ENCODE assay signal across 10 mouse cellular contexts in the genomic region with DNA sequence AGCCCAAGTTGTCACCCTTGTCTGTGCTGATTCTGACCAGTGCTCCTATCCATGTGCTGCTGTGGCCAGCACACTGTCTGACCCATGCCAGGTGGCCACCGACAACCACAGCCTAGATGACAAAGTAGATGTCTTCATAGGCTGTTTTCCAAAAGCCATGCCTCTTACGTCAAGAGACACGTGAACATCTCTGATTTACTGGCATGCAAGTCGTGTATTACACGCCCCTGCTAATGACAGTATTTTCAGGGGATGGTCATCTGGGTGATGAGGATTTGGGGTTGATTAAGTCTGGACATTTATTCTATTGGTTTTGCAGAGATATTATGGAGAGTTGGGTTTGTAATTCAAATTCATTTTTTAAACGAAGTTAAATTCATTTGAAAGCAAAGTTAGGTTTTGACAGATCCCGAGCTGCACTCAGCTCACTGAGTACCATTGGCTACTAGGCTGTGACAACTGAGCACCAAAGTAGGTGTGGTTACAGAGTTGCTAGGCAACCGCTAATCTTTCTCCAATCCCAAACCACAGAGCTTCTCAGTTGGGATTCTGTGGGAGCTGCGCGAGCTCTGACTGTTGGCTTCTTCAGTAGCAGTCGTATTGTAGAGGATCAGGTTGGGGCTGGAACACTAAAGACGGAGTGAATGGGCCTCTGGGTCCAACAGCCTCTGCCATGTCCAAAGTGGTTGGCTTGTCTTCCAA.
DNase-seq lines count a peak whose midpoint lies in the region; ATAC-seq and TF ChIP-seq lines count a peak whose summit lies in the region.
"Had no signal": no experiment of that assay in that cellular context is flagged by ENCODE, and none has a peak within 500 bp of the region (broad histone marks: within the 10 kb centered on the region; RNA-seq: fewer than 3 reads in every experiment).

No protein-coding gene starts in this region.

- no peak overlapping the region for H3K27ac ChIP-seq in limb, embryonic 11.5 days (replicated peaks; ENCODE audit: low read depth, low read length)
- no peak overlapping the region for H3K27ac ChIP-seq in limb, embryonic 10.5 days
- H3K27ac ChIP-seq in forebrain, embryonic 11.5 days (ENCODE audit: low read depth, low read length), result no peak overlapping the region
- H3K27ac ChIP-seq in hindbrain, postnatal 0 days, result peak overlapping the region; percentile 42; the same call in 1 of the 2 replicates
- H3K27ac ChIP-seq in neural tube, embryonic 13.5 days (replicated peaks), result no peak overlapping the region
- H3K27ac ChIP-seq: heart, embryonic 15.5 days had no signal

- ATAC-seq in limb, embryonic 11.5 days (ENCODE audit: insufficient number of reproducible peaks, low FRiP score, low TSS enrichment, low read depth), result peak; percentile 44; the same call in 1 of the 2 replicates
- peak; percentile 86 for ATAC-seq in forebrain, embryonic 11.5 days (replicated peaks; ENCODE audit: low FRiP score)
- ATAC-seq in hindbrain, postnatal 0 days, result peak; percentile 95
- peak; percentile 71; the same call in 1 of the 2 replicates for ATAC-seq in neural tube, embryonic 13.5 days (ENCODE audit: low read depth)

- no peaks in the 10 kb centered on the region for H3K27me3 ChIP-seq in limb, embryonic 11.5 days (ENCODE audit: control insufficient read depth, insufficient read depth, low read length)
- no peaks in the 10 kb centered on the region for H3K27me3 ChIP-seq in limb, embryonic 10.5 days (ENCODE audit: low read depth, poor library complexity, severe bottlenecking)
- H3K27me3 ChIP-seq in forebrain, embryonic 11.5 days (ENCODE audit: control insufficient read depth, insufficient read depth, low read length), result no peaks in the 10 kb centered on the region
- H3K27me3 ChIP-seq in hindbrain, postnatal 0 days (ENCODE audit: insufficient read depth, low read length), result no peaks in the 10 kb centered on the region
- no peaks in the 10 kb centered on the region for H3K27me3 ChIP-seq in neural tube, embryonic 13.5 days
- H3K27me3 ChIP-seq: heart, embryonic 15.5 days had no signal

- H3K36me3 ChIP-seq in limb, embryonic 11.5 days (ENCODE audit: control insufficient read depth, insufficient read depth, low read length), result no peaks in the 10 kb centered on the region
- no peaks in the 10 kb centered on the region for H3K36me3 ChIP-seq in limb, embryonic 10.5 days
- no peaks in the 10 kb centered on the region for H3K36me3 ChIP-seq in forebrain, embryonic 11.5 days (ENCODE audit: control insufficient read depth, insufficient read depth, low read length)
- no peaks in the 10 kb centered on the region for H3K36me3 ChIP-seq in hindbrain, postnatal 0 days (ENCODE audit: insufficient read depth, low read length)
- no peaks in the 10 kb centered on the region for H3K36me3 ChIP-seq in neural tube, embryonic 13.5 days
- H3K36me3 ChIP-seq: heart, embryonic 15.5 days had no signal

- TF ChIP-seq CTCF in hindbrain, postnatal 0 days (IDR thresholded peaks at IDR 0.05; ENCODE audit: low read depth), result no peak

- 45% methylated on average over 12 of the region's 12 CpGs for WGBS in limb, embryonic 11.5 days
- WGBS in limb, embryonic 10.5 days, result 52% methylated on average over 12 of the region's 12 CpGs
- WGBS in forebrain, embryonic 11.5 days, result 44% methylated on average over 12 of the region's 12 CpGs
- 41% methylated on average over 12 of the region's 12 CpGs for WGBS in hindbrain, postnatal 0 days
- 45% methylated on average over 12 of the region's 12 CpGs for WGBS in neural tube, embryonic 13.5 days

- no peak overlapping the region for H3K9ac ChIP-seq in limb, embryonic 11.5 days (ENCODE audit: low read length)
- H3K9ac ChIP-seq in forebrain, embryonic 11.5 days (ENCODE audit: low read length), result no peak overlapping the region
- 0 out of 2 replicates have a peak overlapping the region, but pooled peaks have one; percentile 10 for H3K9ac ChIP-seq in hindbrain, postnatal 0 days (replicated peaks; ENCODE audit: low read length)
- H3K9ac ChIP-seq in neural tube, embryonic 13.5 days, result no peak overlapping the region
- H3K9ac ChIP-seq: heart, embryonic 15.5 days had no signal

- intact Hi-C loops in heart, postnatal 14 days (cut with DNase I), result no loop called here

- H3K4me2 ChIP-seq in limb, embryonic 11.5 days (ENCODE audit: low read depth, severe bottlenecking), result no peak overlapping the region
- peak overlapping the region; percentile 42 for H3K4me2 ChIP-seq in forebrain, embryonic 11.5 days (ENCODE audit: low read depth, low read length, severe bottlenecking)
- H3K4me2 ChIP-seq in hindbrain, postnatal 0 days (ENCODE audit: low read depth, low read length), result peak overlapping the region; percentile 52
- peak overlapping the region; percentile 45 for H3K4me2 ChIP-seq in neural tube, embryonic 13.5 days
- H3K4me2 ChIP-seq: heart, embryonic 15.5 days had no signal

- H3K4me1 ChIP-seq in limb, embryonic 11.5 days (ENCODE audit: control insufficient read depth, insufficient read depth, low read length), result no peaks in the 10 kb centered on the region
- no peaks in the 10 kb centered on the region for H3K4me1 ChIP-seq in limb, embryonic 10.5 days
- H3K4me1 ChIP-seq in forebrain, embryonic 11.5 days (replicated peaks; ENCODE audit: control insufficient read depth, insufficient read depth, low read length), result no peaks in the 10 kb centered on the region
- H3K4me1 ChIP-seq in hindbrain, postnatal 0 days (ENCODE audit: insufficient read depth, low read length), result no peaks in the 10 kb centered on the region
- H3K4me1 ChIP-seq in neural tube, embryonic 13.5 days (replicated peaks), result 0 out of 2 replicates have a peak, but pooled peaks cover 6% of the 10 kb centered on the region
- H3K4me1 ChIP-seq: heart, embryonic 15.5 days had no signal

- no peak overlapping the region for H3K4me3 ChIP-seq in limb, embryonic 11.5 days (ENCODE audit: low read depth, low read length)
- no peak overlapping the region for H3K4me3 ChIP-seq in limb, embryonic 10.5 days
- peak overlapping the region; percentile 7; the same call in 1 of the 2 replicates for H3K4me3 ChIP-seq in forebrain, embryonic 11.5 days (ENCODE audit: low read depth, low read length)
- H3K4me3 ChIP-seq in hindbrain, postnatal 0 days (ENCODE audit: low read length), result peak overlapping the region; percentile 30
- peak overlapping the region; percentile 14 for H3K4me3 ChIP-seq in neural tube, embryonic 13.5 days
- H3K4me3 ChIP-seq: heart, embryonic 15.5 days had no signal

- DNase-seq in limb, embryonic 11.5 days (ENCODE audit: low spot score), result no peak
- DNase-seq in limb, embryonic 10.5 days (ENCODE audit: low spot score), result no peak
- DNase-seq in forebrain, embryonic 11.5 days (ENCODE audit: low spot score), result peak; percentile 54
- DNase-seq in hindbrain, postnatal 0 days (ENCODE audit: low spot score), result peak; percentile 73
- DNase-seq in thymus, postnatal 36 days, result no peak
- DNase-seq in heart, postnatal 14 days, result no peak
- no peak for DNase-seq in cerebellum, adult 11-12 months
- DNase-seq: adrenal gland, adult 8-10 months had no signal

- H3K9me3 ChIP-seq in limb, embryonic 11.5 days (ENCODE audit: control insufficient read depth, low read length), result no peaks in the 10 kb centered on the region
- no peaks in the 10 kb centered on the region for H3K9me3 ChIP-seq in limb, embryonic 10.5 days (replicated peaks)
- H3K9me3 ChIP-seq in forebrain, embryonic 11.5 days (ENCODE audit: control insufficient read depth, low read length), result no peaks in the 10 kb centered on the region
- H3K9me3 ChIP-seq in hindbrain, postnatal 0 days (ENCODE audit: low read length), result no peaks in the 10 kb centered on the region
- no peaks in the 10 kb centered on the region for H3K9me3 ChIP-seq in neural tube, embryonic 13.5 days
- H3K9me3 ChIP-seq: heart, embryonic 15.5 days had no signal

Comparison
In these comparisons a context has a peak if more than half of its experiments do, and no peak if none do; other contexts are left out.
1. ATAC-seq: peak in every context shown above with its lines; median percentile 95 in hindbrain, postnatal 0 days; 86 in forebrain, embryonic 11.5 days; 71 in neural tube, embryonic 13.5 days; 44 in limb, embryonic 11.5 days.
2. DNase-seq: peak in forebrain, embryonic 11.5 days (single experiment) and hindbrain, postnatal 0 days (single experiment); none in limb, embryonic 11.5 days (single experiment), limb, embryonic 10.5 days (single experiment), thymus, postnatal 36 days (0 of 2), heart, postnatal 14 days (0 of 2) and cerebellum, adult 11-12 months (single experiment).
3. H3K4me3 ChIP-seq: peak in forebrain, embryonic 11.5 days (single experiment), hindbrain, postnatal 0 days (single experiment) and neural tube, embryonic 13.5 days (single experiment); none in limb, embryonic 11.5 days (single experiment) and limb, embryonic 10.5 days (single experiment).